Mouse (Mus musculus) E14TG2a.4 (cell line): ENCODE results near the gene Fam120b.
"Not testable (repeated sequence)": the region's sequence is repeated elsewhere in the genome, so short reads cannot be mapped to it uniquely, and the experiment has no call there.

ENCODE experiments used
- CTCF ChIP-seq: conservative IDR thresholded peaks from 2 replicates; pipeline ENCODE4 v1.5.1; 2014; ENCODE audit warnings: low read length
- NANOG ChIP-seq: IDR thresholded peaks from 2 replicates; pipeline ENCODE4 v1.6.1; 2014; ENCODE audit warnings: borderline replicate concordance, low read length, mixed read lengths
- POU5F1 ChIP-seq: IDR thresholded peaks from 2 replicates; pipeline ENCODE4 v1.6.1; 2014; ENCODE audit warnings: low read length, borderline replicate concordance

- TF ChIP-seq CTCF, NANOG, POU5F1: not testable (repeated sequence)
These were observed 53.1 kb downstream of the Fam120b start for GRCm38 (mm10) chr17:15449144-15449543.
